Mouse (Mus musculus) ES-Bruce4 (cell line): ENCODE data around the gene Rufy2.

Experiments used
- CTCF ChIP-seq: IDR thresholded peaks from one replicate; pipeline ENCODE4 v1.8.1; 2011; ENCODE audit warnings: low read depth, low read length
- EP300 ChIP-seq: IDR thresholded peaks from 2 replicates; pipeline ENCODE4 v1.6.1; 2011; ENCODE audit warnings: low read depth, low read length; ENCODE audit not compliant: insufficient read depth
- POLR2A ChIP-seq: IDR thresholded peaks from one replicate; pipeline ENCODE4 v1.8.1; 2011; ENCODE audit warnings: low read length; ENCODE audit not compliant: insufficient read depth

GRCm38 (mm10) chr10:63027376-63028161 is 47.5 kb downstream of the Rufy2 start:
- TF ChIP-seq POLR2A (no peak), CTCF (no peak), EP300 (no peak)
